Mouse (Mus musculus) thymus, adult 2 months (tissue): ENCODE measurements at regions not wholly inside any gene's neighbourhood (a gene's known extent, or its start where the extent isn't known, plus 50 kb on each side); places are given as distances from the start of the nearest gene placed in this dataset.

Experiments used
- CTCF ChIP-seq: fragments of 200-500 bp; IDR thresholded peaks from 2 replicates; pipeline ENCODE4 v1.5.1; 2012; ENCODE audit warnings: mild to moderate bottlenecking, control low read depth, low read length, moderate library complexity, borderline replicate concordance; ENCODE audit not compliant: control insufficient read depth, poor library complexity, insufficient read depth; ENCODE audit errors: extremely low read depth
- POLR2A ChIP-seq: fragments of 200-500 bp; IDR thresholded peaks from 2 replicates; pipeline ENCODE4 v1.6.1; 2012; ENCODE audit warnings: mild to moderate bottlenecking, low read length, control low read depth, moderate library complexity; ENCODE audit not compliant: control insufficient read depth, poor library complexity, insufficient read depth; ENCODE audit errors: extremely low read depth

- TF ChIP-seq CTCF, result no peak
- TF ChIP-seq POLR2A, result no peak
Observed at GRCm38 (mm10) chr9:43893086-43893485, 149.3 kb downstream of the Nectin1 start.
